Mouse (Mus musculus) MEL (cell line): Measurements from ENCODE around the gene Aff3. TPM values are rescaled to one million over a fixed set of nuclear protein-coding genes. Genes with fewer than 3 reads are reported as not detected.

Experiments used
- DNase-seq: peaks from one replicate; pipeline ENCODE4 v3.0.0; 2011; ENCODE audit warnings: low read depth, low spot score
- H3K27ac ChIP-seq: 2 replicates; pipeline ENCODE4 v1.5.1; 2012; ENCODE audit warnings: low read depth, mild to moderate bottlenecking, control low read depth, low read length, moderate library complexity; ENCODE audit not compliant: control insufficient read depth
- H3K27me3 ChIP-seq, 2 experiments: fragments of 150-350 bp in 1 of 2; sonication (generic) in 1 of 2; 2 replicates each; pipeline ENCODE4 v1.6.1; 2012; ENCODE audit warnings: low read length in 2 of 2, mild to moderate bottlenecking in 2 of 2, improper control_type of control experiment in 1 of 2, moderate library complexity in 1 of 2; ENCODE audit not compliant: insufficient read depth in 2 of 2, control insufficient read depth in 1 of 2
- H3K36me3 ChIP-seq, 2 experiments: 2 replicates each; pipeline ENCODE4 v1.6.1; 2012 to 2014; ENCODE audit warnings: low read length in 2 of 2, improper control_type of control experiment in 1 of 2, inconsistent platforms in 1 of 2, mild to moderate bottlenecking in 1 of 2; ENCODE audit not compliant: insufficient read depth in 2 of 2, control insufficient read depth in 1 of 2
- H3K4me1 ChIP-seq, 2 experiments: fragments of 150-350 bp in 1 of 2; sonication (generic) in 1 of 2; 2 replicates each; pipeline ENCODE4 v1.6.1; 2012; ENCODE audit warnings: low read length in 2 of 2, improper control_type of control experiment in 1 of 2, mild to moderate bottlenecking in 1 of 2; ENCODE audit not compliant: insufficient read depth in 2 of 2, control insufficient read depth in 1 of 2
- H3K4me3 ChIP-seq, 2 experiments: fragments of 150-350 bp in 1 of 2; sonication (generic) in 1 of 2; 2 replicates each; pipeline ENCODE4 v1.5.1; 2012; ENCODE audit warnings: low read depth in 2 of 2, low read length in 2 of 2, mild to moderate bottlenecking in 2 of 2, moderate library complexity in 2 of 2, control low read depth in 1 of 2, improper control_type of control experiment in 1 of 2; ENCODE audit not compliant: control insufficient read depth in 1 of 2, insufficient read depth in 1 of 2
- H3K79me2 ChIP-seq: 2 replicates; pipeline ENCODE4 v1.6.1; 2012; ENCODE audit warnings: mild to moderate bottlenecking, low read length, moderate library complexity; ENCODE audit not compliant: control insufficient read depth, poor library complexity, insufficient read depth
- H3K9ac ChIP-seq: 2 replicates; pipeline ENCODE4 v1.6.1; 2012; ENCODE audit warnings: low read depth, mild to moderate bottlenecking, control low read depth, low read length, moderate library complexity; ENCODE audit not compliant: control insufficient read depth, poor library complexity, severe bottlenecking
- H3K9me3 ChIP-seq: fragments of 150-350 bp; sonication (generic); replicated peaks from 2 replicates; pipeline ENCODE4 v1.6.1; 2012; ENCODE audit warnings: mild to moderate bottlenecking, low read length, improper control_type of control experiment, moderate library complexity; ENCODE audit not compliant: insufficient read depth
- BHLHE40 ChIP-seq: IDR thresholded peaks from 2 replicates; pipeline ENCODE4 v1.6.1; 2012; ENCODE audit warnings: low read depth, mild to moderate bottlenecking, inconsistent platforms, low read length, improper control_type of control experiment, borderline replicate concordance
- CHD1 ChIP-seq: IDR thresholded peaks from 2 replicates; pipeline ENCODE4 v1.6.1; 2012; ENCODE audit warnings: low read depth, mild to moderate bottlenecking, inconsistent platforms, low read length, improper control_type of control experiment
- E2F4 ChIP-seq: IDR thresholded peaks from 2 replicates; pipeline ENCODE4 v1.6.1; 2011; ENCODE audit warnings: low read depth, low read length, improper control_type of control experiment, borderline replicate concordance
- ELF1 ChIP-seq: IDR thresholded peaks from 2 replicates; pipeline ENCODE4 v1.6.1; 2014; ENCODE audit warnings: low read depth, mild to moderate bottlenecking, inconsistent platforms, low read length, improper control_type of control experiment, moderate library complexity
- EP300 ChIP-seq, 2 experiments: IDR thresholded peaks; 2 replicates each; pipeline ENCODE4 v1.6.1; 2011; ENCODE audit warnings: improper control_type of control experiment in 2 of 2, low read length in 2 of 2, low read depth in 1 of 2, mild to moderate bottlenecking in 1 of 2
- ETS1 ChIP-seq: IDR thresholded peaks from 2 replicates; pipeline ENCODE4 v1.6.1; 2012; ENCODE audit warnings: low read depth, mild to moderate bottlenecking, inconsistent platforms, low read length, improper control_type of control experiment, moderate library complexity
- GABPA ChIP-seq: IDR thresholded peaks from 2 replicates; pipeline ENCODE4 v1.6.1; 2012; ENCODE audit warnings: low read depth, mild to moderate bottlenecking, inconsistent platforms, low read length, improper control_type of control experiment, moderate library complexity
- GATA1 ChIP-seq: IDR thresholded peaks from 2 replicates; pipeline ENCODE4 v1.6.1; 2011; ENCODE audit warnings: low read depth, low read length, improper control_type of control experiment
- MYC ChIP-seq: IDR thresholded peaks from 2 replicates; pipeline ENCODE4 v1.6.1; 2011; ENCODE audit warnings: low read depth, mild to moderate bottlenecking, low read length, improper control_type of control experiment, moderate library complexity
- NRF1 ChIP-seq: IDR thresholded peaks from 2 replicates; pipeline ENCODE4 v1.6.1; 2014; ENCODE audit warnings: low read depth, mild to moderate bottlenecking, inconsistent platforms, low read length, improper control_type of control experiment, moderate library complexity; ENCODE audit not compliant: poor library complexity, insufficient read depth, severe bottlenecking
- POLR2AphosphoS5 ChIP-seq: IDR thresholded peaks from 2 replicates; pipeline ENCODE4 v1.6.1; 2012; ENCODE audit warnings: low read depth, borderline replicate concordance, mild to moderate bottlenecking, inconsistent platforms, low read length, moderate library complexity, mixed read lengths
- RAD21 ChIP-seq: IDR thresholded peaks from 2 replicates; pipeline ENCODE4 v1.6.1; 2011; ENCODE audit warnings: mild to moderate bottlenecking, low read depth, low read length, improper control_type of control experiment
- RCOR1 ChIP-seq: IDR thresholded peaks from 2 replicates; pipeline ENCODE4 v1.6.1; 2012; ENCODE audit warnings: low read depth, mild to moderate bottlenecking, inconsistent platforms, low read length, improper control_type of control experiment
- SMC3 ChIP-seq: IDR thresholded peaks from 2 replicates; pipeline ENCODE4 v1.6.1; 2011; ENCODE audit warnings: low read depth, low read length, improper control_type of control experiment
- TAL1 ChIP-seq: IDR thresholded peaks from 2 replicates; pipeline ENCODE4 v1.6.1; 2012; ENCODE audit warnings: mild to moderate bottlenecking, inconsistent platforms, low read length, moderate library complexity, mixed read lengths
- TBP ChIP-seq: IDR thresholded peaks from 2 replicates; pipeline ENCODE4 v1.8.0; 2011; ENCODE audit warnings: low read depth, low read length, improper control_type of control experiment
- TCF12 ChIP-seq: IDR thresholded peaks from 2 replicates; pipeline ENCODE4 v1.6.1; 2014; ENCODE audit warnings: low read depth, mild to moderate bottlenecking, inconsistent platforms, low read length, improper control_type of control experiment, moderate library complexity
- UBTF ChIP-seq: IDR thresholded peaks from 2 replicates; pipeline ENCODE4 v1.6.1; 2012; ENCODE audit warnings: low read depth, mild to moderate bottlenecking, inconsistent platforms, low read length, improper control_type of control experiment, moderate library complexity, borderline replicate concordance; ENCODE audit not compliant: insufficient read depth
- USF2 ChIP-seq, 2 experiments: IDR thresholded peaks; 2 replicates each; pipeline ENCODE4 v1.6.1; 2011 to 2012; ENCODE audit warnings: improper control_type of control experiment in 2 of 2, low read length in 2 of 2, borderline replicate concordance in 1 of 2, inconsistent platforms in 1 of 2, low read depth in 1 of 2, mild to moderate bottlenecking in 1 of 2; ENCODE audit not compliant: insufficient read depth in 1 of 2
- ZC3H11A ChIP-seq: IDR thresholded peaks from 2 replicates; pipeline ENCODE4 v1.6.1; 2012; ENCODE audit warnings: low read depth, mild to moderate bottlenecking, inconsistent platforms, low read length, improper control_type of control experiment
- ZNF384 ChIP-seq: IDR thresholded peaks from 2 replicates; pipeline ENCODE4 v1.6.1; 2012; ENCODE audit warnings: low read depth, mild to moderate bottlenecking, inconsistent platforms, low read length, improper control_type of control experiment
- polyA plus RNA-seq, 2 experiments: library from polyadenylated mRNA; stranded (reverse) in 1 of 2; unstranded in 1 of 2; fragments of >175 nt in 1 of 2; fragments of >200 nt in 1 of 2; gene quantifications; 2 replicates each; pipeline versions ENCODE4 v1.2.1 to v1.2.4; 2012; ENCODE audit warnings: low replicate concordance in 2 of 2, low read depth in 1 of 2; ENCODE audit not compliant: insufficient read length in 2 of 2, insufficient read depth in 1 of 2, missing spikeins in 1 of 2
- total RNA-seq: library from RNA; depleted of rRNA; stranded (reverse); fragments of 300-350 nt; gene quantifications from 2 replicates; pipeline ENCODE4 v1.2.3, GENCODE M21; 2012

Aff3 gene
- total and polyA plus RNA-seq, 3 experiments = 18.5 to 41.1 (median 25.4) TPM

DNA sequence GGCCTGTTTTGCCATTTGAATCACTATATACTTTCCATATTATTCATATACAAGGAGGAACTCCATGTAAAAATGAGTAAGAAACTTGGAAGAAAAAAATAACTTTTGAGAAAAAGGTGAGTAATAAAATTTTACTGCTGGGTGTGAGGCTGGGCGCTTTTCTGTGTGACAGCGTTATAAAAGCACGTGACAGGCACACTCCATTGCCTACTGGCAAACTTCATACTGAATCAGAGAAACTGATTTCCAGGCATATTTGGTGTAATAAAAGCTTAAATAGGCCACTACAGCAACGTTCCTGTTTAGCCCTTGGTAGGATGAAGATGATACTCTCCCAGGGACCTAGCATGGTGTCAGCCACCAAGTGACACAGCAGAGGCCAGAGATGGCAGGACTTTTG lies 310.2 kb downstream of the Aff3 start:
- no peaks in the 10 kb centered on the region for H3K9me3 ChIP-seq
- H3K79me2 ChIP-seq = no peaks in the 10 kb centered on the region
- no peak overlapping the region for H3K4me3 ChIP-seq
- no peaks in the 10 kb centered on the region for H3K4me1 ChIP-seq
- no peak for DNase-seq
- no peaks in the 10 kb centered on the region for H3K27me3 ChIP-seq
- H3K36me3 ChIP-seq = no peaks in the 10 kb centered on the region; a peak in 1 of 4 replicates
- H3K9ac ChIP-seq = no peak overlapping the region
- no peak overlapping the region for H3K27ac ChIP-seq
- TF ChIP-seq SMC3 (no peak), ELF1 (no peak), BHLHE40 (no peak), POLR2AphosphoS5 (no peak), TBP (no peak), ZC3H11A (no peak), NRF1 (no peak), TCF12 (no peak), CHD1 (no peak), ZNF384 (no peak), USF2 (IDR thresholded peaks at IDR 0.05; ENCODE audit: borderline replicate concordance in 1 of 2, insufficient read depth in 1 of 2, low read depth in 1 of 2, low read length in 2 of 2) (no peak)

DNA sequence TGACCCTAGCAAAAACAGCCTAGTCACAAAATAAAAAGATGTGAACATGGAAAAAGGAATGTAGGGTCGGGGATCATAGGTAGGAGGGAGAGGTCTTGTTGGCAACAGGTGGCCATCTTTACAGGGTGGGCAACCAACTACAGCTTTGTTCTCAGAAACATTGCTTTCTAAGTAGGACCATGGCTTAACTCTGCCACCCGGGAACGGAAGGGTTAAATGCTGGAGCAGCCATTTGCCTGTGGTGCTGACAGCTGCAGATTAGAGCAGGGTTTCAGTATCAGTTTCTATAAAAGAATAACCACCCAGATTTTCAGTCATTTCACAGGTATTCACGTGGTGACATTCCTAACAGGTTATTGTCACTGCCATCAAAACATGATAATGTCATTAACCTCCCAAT lies 317.4 kb downstream of the Aff3 start:
- no peak for DNase-seq
- H3K36me3 ChIP-seq = no peaks in the 10 kb centered on the region; a peak in 1 of 4 replicates
- H3K27me3 ChIP-seq = no peaks in the 10 kb centered on the region
- H3K4me1 ChIP-seq = no peaks in the 10 kb centered on the region; a peak in 1 of 4 replicates
- no peak overlapping the region for H3K27ac ChIP-seq
- no peak for TF ChIP-seq RCOR1
- TF ChIP-seq ETS1 = no peak
- no peak for TF ChIP-seq EP300 (IDR thresholded peaks at IDR 0.05; ENCODE audit: low read depth in 1 of 2, low read length in 2 of 2)
- TF ChIP-seq TBP = no peak
- no peak for TF ChIP-seq E2F4
- no peak for TF ChIP-seq NRF1
- TF ChIP-seq ZNF384 = no peak
- TF ChIP-seq TAL1 = no peak
- TF ChIP-seq GATA1 = no peak
- TF ChIP-seq RAD21 = no peak
- TF ChIP-seq MYC = no peak
- TF ChIP-seq UBTF = no peak
- no peak for TF ChIP-seq USF2 (IDR thresholded peaks at IDR 0.05; ENCODE audit: borderline replicate concordance in 1 of 2, insufficient read depth in 1 of 2, low read depth in 1 of 2, low read length in 2 of 2)
- TF ChIP-seq GABPA = no peak
- no peak overlapping the region for H3K9ac ChIP-seq
- no peak overlapping the region for H3K4me3 ChIP-seq
- no peaks in the 10 kb centered on the region for H3K9me3 ChIP-seq
- no peaks in the 10 kb centered on the region for H3K79me2 ChIP-seq
